Mouse (Mus musculus) testis, adult 2 months (tissue): ENCODE results near the gene Apbb1ip.

Source experiments
- CTCF ChIP-seq: fragments of 200-500 bp; IDR thresholded peaks from 2 replicates; pipeline ENCODE4 v1.5.1; 2012; ENCODE audit warnings: low read depth, mild to moderate bottlenecking, inconsistent platforms, low read length, moderate library complexity; ENCODE audit not compliant: control insufficient read depth, insufficient read depth, insufficient replicate concordance
- POLR2A ChIP-seq: fragments of 200-500 bp; IDR thresholded peaks from 2 replicates; pipeline ENCODE4 v1.6.1; 2012; ENCODE audit warnings: low read depth, mild to moderate bottlenecking, inconsistent platforms, low read length, moderate library complexity; ENCODE audit not compliant: control insufficient read depth

DNA sequence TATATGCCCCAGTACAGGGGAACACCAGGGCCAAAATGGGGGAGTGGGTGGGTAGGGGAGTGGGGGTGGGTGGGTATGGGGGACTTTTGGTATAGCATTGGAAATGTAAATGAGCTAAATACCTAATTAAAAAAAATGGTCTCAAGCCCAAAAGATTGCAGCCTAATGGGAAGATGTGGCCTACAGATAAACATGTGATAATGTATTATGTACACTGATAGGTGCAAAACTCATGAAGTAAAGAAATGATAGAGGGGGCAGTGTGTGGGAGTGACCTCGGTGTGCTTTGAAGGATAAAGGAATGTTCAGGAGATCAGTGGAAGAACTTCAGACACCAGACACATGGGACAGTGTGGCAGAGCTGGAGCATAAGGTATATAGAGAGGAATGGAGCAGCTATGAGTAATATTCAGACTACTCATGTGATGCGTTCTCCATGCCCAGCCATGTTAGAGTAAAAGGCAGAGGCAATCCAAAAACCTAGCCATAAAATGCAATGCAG, 9.3 kb downstream of the Apbb1ip start:
- no peak for TF ChIP-seq CTCF
- TF ChIP-seq POLR2A = no peak
